Mouse (Mus musculus) hindbrain, postnatal 0 days (tissue): ENCODE results near the gene Frmd7. TPM values are rescaled to one million over a fixed set of nuclear protein-coding genes. Genes with fewer than 3 reads are reported as not detected.

Experiments used
- ATAC-seq: fragments of 200-750 bp; cut with Nextera tagmentation; 2 replicates; pipeline ENCODE4 v1.8.0; 2017; ENCODE audit warnings: mild to moderate bottlenecking, moderate TSS enrichment, moderate library complexity
- DNase-seq: peaks from one replicate; pipeline ENCODE4 v3.0.0-alpha.2; 2015; ENCODE audit warnings: low spot score
- H3K27ac ChIP-seq: fragments of 300-500 bp; sonication (generic); 2 replicates; pipeline ENCODE4 v1.5.1; 2014; ENCODE audit warnings: mild to moderate bottlenecking
- H3K27me3 ChIP-seq: fragments of 300-500 bp; sonication (generic); 2 replicates; pipeline ENCODE4 v1.6.1; 2014; ENCODE audit warnings: low read length, mixed read lengths; ENCODE audit not compliant: insufficient read depth
- H3K36me3 ChIP-seq: fragments of 300-500 bp; sonication (generic); 2 replicates; pipeline ENCODE4 v1.6.1; 2014; ENCODE audit warnings: low read length, mixed read lengths; ENCODE audit not compliant: insufficient read depth
- H3K4me1 ChIP-seq: fragments of 300-500 bp; sonication (generic); 2 replicates; pipeline ENCODE4 v1.6.1; 2014; ENCODE audit warnings: antibody characterized with exemption, low read length, mixed read lengths; ENCODE audit not compliant: insufficient read depth
- H3K4me2 ChIP-seq: fragments of 300-500 bp; sonication (generic); 2 replicates; pipeline ENCODE4 v1.6.1; 2014; ENCODE audit warnings: low read depth, mild to moderate bottlenecking, low read length, moderate library complexity, mixed read lengths
- H3K4me3 ChIP-seq: fragments of 300-500 bp; sonication (generic); 2 replicates; pipeline ENCODE4 v1.5.1; 2014; ENCODE audit warnings: low read length
- H3K9ac ChIP-seq: fragments of 300-500 bp; sonication (generic); replicated peaks from 2 replicates; pipeline ENCODE4 v1.6.1; 2014; ENCODE audit warnings: mild to moderate bottlenecking, low read length, moderate library complexity, mixed read lengths
- H3K9me3 ChIP-seq: fragments of 300-500 bp; sonication (generic); 2 replicates; pipeline ENCODE4 v1.6.1; 2016; ENCODE audit warnings: low read length, mixed read lengths
- CTCF ChIP-seq: IDR thresholded peaks from 2 replicates; pipeline ENCODE4 v1.5.1; 2016; ENCODE audit warnings: antibody characterized with exemption, control low read depth, low read depth
- WGBS: fragments of 180-500 bp; shearing (Covaris S2); extraction: QIAGEN DNeasy Blood & Tissue Kit; methylation state at CpG from one replicate; pipeline ENCODE4 v1.1.7; 2014; 5-methylcytosine and 5-hydroxymethylcytosine counted together
- polyA plus RNA-seq: library from polyadenylated mRNA; unstranded; fragments of >200 nt; fragmentation: Nextera tagmentation; extraction: Ambion mirVana; gene quantifications from 2 replicates; pipeline ENCODE4 v1.2.1, GENCODE M21; 2015
- total RNA-seq: library from RNA; depleted of rRNA; stranded (reverse); fragments of >200 nt; gene quantifications from 2 replicates; pipeline ENCODE4 v1.2.3, GENCODE M21; 2014; rRNA removed

The Frmd7 gene
- total and polyA plus RNA-seq, 2 experiments from 2014 or later, result 0.36 to 0.52 TPM

DNA sequence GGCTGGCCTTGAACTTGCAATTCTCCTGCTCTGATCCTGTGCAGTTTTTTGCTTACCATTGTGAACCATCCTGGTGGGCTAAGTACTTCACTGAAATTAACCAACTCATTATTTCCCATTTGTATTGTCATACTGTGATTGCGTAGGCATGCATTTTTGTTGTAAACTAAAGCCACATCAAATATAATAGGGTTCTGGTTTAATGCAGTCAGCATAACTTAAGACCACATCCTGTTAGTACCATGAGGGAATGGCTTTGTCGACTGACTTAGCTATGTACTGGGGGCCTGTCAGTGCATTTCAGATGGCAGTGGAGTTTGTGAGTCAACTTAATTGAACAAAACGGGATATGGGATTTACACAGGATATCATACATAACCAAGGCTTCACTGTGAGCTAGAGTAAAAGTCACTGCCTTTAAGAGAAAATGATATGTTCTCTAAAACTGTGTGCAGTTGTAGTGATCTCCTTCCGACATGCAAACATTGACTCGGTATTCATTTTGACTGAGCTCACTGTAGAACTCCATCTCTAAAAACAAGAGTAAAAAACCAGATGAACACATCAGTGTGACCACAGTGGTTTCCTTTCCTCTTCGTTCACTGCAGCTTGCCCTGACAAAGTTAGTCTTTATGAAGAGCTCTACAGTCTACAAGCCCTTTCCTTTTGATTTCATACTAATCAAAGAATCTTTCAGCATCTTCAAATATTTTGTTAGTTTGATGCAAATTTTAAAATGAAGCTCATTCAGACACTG is 68.1 kb downstream of the Frmd7 start:
- H3K9me3 ChIP-seq, result no peaks in the 10 kb centered on the region
- H3K4me2 ChIP-seq, result no peak overlapping the region
- no peaks in the 10 kb centered on the region for H3K27me3 ChIP-seq
- H3K4me1 ChIP-seq, result no peaks in the 10 kb centered on the region
- H3K27ac ChIP-seq, result no peak overlapping the region
- no peak overlapping the region for H3K4me3 ChIP-seq
- no peak for TF ChIP-seq CTCF
- H3K9ac ChIP-seq, result no peak overlapping the region
- ATAC-seq, result no peak
- no peak for DNase-seq
- WGBS, result 78% methylated on average over 6 of the region's 6 CpGs
- no peaks in the 10 kb centered on the region for H3K36me3 ChIP-seq

- Histone ChIP-seq H3K9ac (no peak overlapping the region), H3K4me2 (no peak overlapping the region), H3K4me3 (no peak overlapping the region), H3K36me3 (no peaks in the 10 kb centered on the region), H3K27me3 (no peaks in the 10 kb centered on the region), H3K9me3 (no peaks in the 10 kb centered on the region), H3K4me1 (no peaks in the 10 kb centered on the region), H3K27ac (no peak overlapping the region)
- ATAC-seq, result no peak
- no peak for DNase-seq
- TF ChIP-seq CTCF, result no peak
- WGBS, result 77% methylated on average over 5 of the region's 5 CpGs
Measured at GRCm38 (mm10) chrX:50864734-50865133, 77.8 kb downstream of the Frmd7 start.

GRCm38 (mm10) chrX:50863771-50864170 is 78.7 kb downstream of the Frmd7 start:
- no peak overlapping the region for H3K4me2 ChIP-seq
- no peak for TF ChIP-seq CTCF
- H3K36me3 ChIP-seq, result no peaks in the 10 kb centered on the region
- H3K27ac ChIP-seq, result no peak overlapping the region
- no peaks in the 10 kb centered on the region for H3K27me3 ChIP-seq
- ATAC-seq (no peak), DNase-seq (no peak)
- no peaks in the 10 kb centered on the region for H3K4me1 ChIP-seq
- no peak overlapping the region for H3K4me3 ChIP-seq
- WGBS, result 82% methylated on average over 2 of the region's 2 CpGs
- no peaks in the 10 kb centered on the region for H3K9me3 ChIP-seq
- no peak overlapping the region for H3K9ac ChIP-seq

- ATAC-seq (no peak), DNase-seq (no peak)
- no peaks in the 10 kb centered on the region for H3K9me3 ChIP-seq
- no peak overlapping the region for H3K27ac ChIP-seq
- no peaks in the 10 kb centered on the region for H3K36me3 ChIP-seq
- 92% methylated on average over 6 of the region's 6 CpGs for WGBS
- H3K4me3 ChIP-seq, result no peak overlapping the region
- no peak for TF ChIP-seq CTCF
- H3K27me3 ChIP-seq, result no peaks in the 10 kb centered on the region
- no peaks in the 10 kb centered on the region for H3K4me1 ChIP-seq
- H3K4me2 ChIP-seq, result no peak overlapping the region
- no peak overlapping the region for H3K9ac ChIP-seq
Measured at GRCm38 (mm10) chrX:50850428-50851184, 91.9 kb downstream of the Frmd7 start.

Other genes starting within 250 kb of the Frmd7 start
- 0.50 and 1.3 TPM in 2 replicates for gene Stk26, start 101.7 kb downstream of the Frmd7 start, total RNA-seq
- 0.48 and 0.99 TPM in 2 replicates for gene Stk26, start 101.7 kb downstream of the Frmd7 start, polyA plus RNA-seq
- 15.8 and 15.9 TPM in 2 replicates for gene Rap2c, start 75.3 kb upstream of the Frmd7 start, total RNA-seq
- gene Rap2c, start 75.3 kb upstream of the Frmd7 start, polyA plus RNA-seq, result 9.9 and 10.1 TPM in 2 replicates